18 mouse cellular contexts compared by ENCODE assay signal in genomic region chr8:111030045-111030444, GRCm38 (mm10). TPM values are rescaled to one million over a fixed set of nuclear protein-coding genes. Genes with fewer than 3 reads are reported as not detected.
A peak's percentile ranks its signal among the peaks of the same experiment; 100 is the strongest.
DNase-seq lines count a peak whose midpoint lies in the region; ATAC-seq and TF ChIP-seq lines count a peak whose summit lies in the region.
"Had no signal": no experiment of that assay in that cellular context is flagged by ENCODE, and none has a peak within 500 bp of the region (broad histone marks: within the 10 kb centered on the region; RNA-seq: fewer than 3 reads in every experiment).

No protein-coding gene starts in this region.

- H3K4me2 ChIP-seq in liver, embryonic 15.5 days = peak overlapping the region; percentile 59
- H3K4me2 ChIP-seq: hindbrain, embryonic 12.5 days; lung, embryonic 15.5 days had no signal

- 69% methylated on average over 6 of the region's 6 CpGs for WGBS in liver, embryonic 15.5 days (ENCODE audit: insufficient replicate concordance)

- 0 out of 2 replicates have a peak, but pooled peaks cover 3% of the 10 kb centered on the region for H3K36me3 ChIP-seq in liver, embryonic 15.5 days (replicated peaks)
- H3K36me3 ChIP-seq: hindbrain, embryonic 12.5 days; lung, embryonic 15.5 days had no signal

- peaks cover 40% of the 10 kb centered on the region for H3K4me1 ChIP-seq in liver, embryonic 15.5 days (replicated peaks)

- intact Hi-C loops in left cerebral cortex, adult 2 months (cut with DNase I) = no loop called here

- no peak overlapping the region for H3K9ac ChIP-seq in liver, embryonic 15.5 days
- H3K9ac ChIP-seq: hindbrain, embryonic 12.5 days; lung, embryonic 15.5 days had no signal

- ATAC-seq in liver, embryonic 15.5 days (ENCODE audit: insufficient read depth) = no peak
- ATAC-seq: forebrain, embryonic 16.5 days had no signal

- DNase-seq in thymus, postnatal 0 days (ENCODE audit: low spot score) = peak; percentile 15
- DNase-seq in thymus, postnatal 10 days (ENCODE audit: low spot score in 2 of 2) = no peak
- DNase-seq in T-cell, adult 2 months (ENCODE audit: low spot score) = peak; percentile 43
- no peak for DNase-seq in right cerebral cortex, adult 2 months (ENCODE audit: low spot score in 2 of 2)
- no peak for DNase-seq in adrenal gland, postnatal 4 days (ENCODE audit: low spot score in 2 of 2)
- no peak for DNase-seq in gastrocnemius, postnatal 25 days
- no peak for DNase-seq in left cerebral cortex, adult 2 months (ENCODE audit: extremely low spot score in 1 of 2, low spot score in 2 of 2)
- DNase-seq: adrenal gland, postnatal 14 days; cerebellum, postnatal 10 days; gastrocnemius, adult 2 months; heart, adult 2 months; kidney, adult 18-20 months; kidney, postnatal 4 days; thymus, adult 18-20 months had no signal

- no peak for TF ChIP-seq CTCF in left cerebral cortex, adult 2 months (IDR thresholded peaks at IDR 0.05)

- no peaks in the 10 kb centered on the region for H3K9me3 ChIP-seq in liver, embryonic 15.5 days (replicated peaks)
- H3K9me3 ChIP-seq: hindbrain, embryonic 12.5 days; lung, embryonic 15.5 days had no signal

- peak overlapping the region; percentile 31 for H3K4me3 ChIP-seq in liver, embryonic 15.5 days (replicated peaks)
- no peak overlapping the region for H3K4me3 ChIP-seq in left cerebral cortex, adult 2 months
- H3K4me3 ChIP-seq: gastrocnemius, adult 2 months; heart, adult 2 months; hindbrain, embryonic 12.5 days; lung, embryonic 15.5 days had no signal

- no peak overlapping the region for H3K27ac ChIP-seq in liver, embryonic 15.5 days (replicated peaks)
- H3K27ac ChIP-seq in left cerebral cortex, adult 2 months = no peak overlapping the region
- H3K27ac ChIP-seq: gastrocnemius, adult 2 months; heart, adult 2 months; hindbrain, embryonic 12.5 days; lung, embryonic 15.5 days had no signal

- 0 out of 2 replicates have a peak, but pooled peaks cover 7% of the 10 kb centered on the region for H3K27me3 ChIP-seq in liver, embryonic 15.5 days

RNA-seq across cellular contexts. Expression of gene Ddx19b, which starts 1.5 kb away (rescaled TPM):
- polyA plus RNA-seq in thymus, postnatal 0 days (2015; fragmentation: Nextera tagmentation; extraction: Ambion mirVana) = 10.2 and 10.6 TPM in 2 replicates
- 2.4 and 3.0 TPM in 2 replicates for polyA plus RNA-seq in liver, embryonic 15.5 days (2015; fragmentation: Nextera tagmentation; extraction: Ambion mirVana)
- total RNA-seq in adrenal gland, postnatal 4 days (2021) = 10 to 100 TPM; 16.6 to 17.6 TPM
- 10 to 100 TPM; 11.4 to 11.5 TPM for total RNA-seq in gastrocnemius, postnatal 25 days (2021)
- 10 to 100 TPM; 21.3 to 22.5 TPM for total RNA-seq in left cerebral cortex, adult 2 months (2021)

RNA-seq across cellular contexts. Expression of gene Aars, which starts 2.9 kb away (rescaled TPM):
- 33.1 and 33.2 TPM in 2 replicates for polyA plus RNA-seq in thymus, postnatal 0 days (2015; fragmentation: Nextera tagmentation; extraction: Ambion mirVana)
- polyA plus RNA-seq in liver, embryonic 15.5 days (2015; fragmentation: Nextera tagmentation; extraction: Ambion mirVana) = 54.0 and 55.0 TPM in 2 replicates
- total RNA-seq in adrenal gland, postnatal 4 days (2021) = 100 to 1,000 TPM in 1 of 2 experiments, 10 to 100 TPM in 1; 87.5 to 104 TPM
- 10 to 100 TPM; 38.8 to 47.1 TPM for total RNA-seq in gastrocnemius, postnatal 25 days (2021)
- total RNA-seq in left cerebral cortex, adult 2 months (2021) = 100 to 1,000 TPM in 1 of 2 experiments, 10 to 100 TPM in 1; 90.2 to 103 TPM

RNA-seq across cellular contexts. Expression of gene Exosc6, which starts 26.1 kb away (rescaled TPM):
- 32.3 and 36.7 TPM in 2 replicates for polyA plus RNA-seq in thymus, postnatal 0 days (2015; fragmentation: Nextera tagmentation; extraction: Ambion mirVana)
- 3.5 and 6.0 TPM in 2 replicates for polyA plus RNA-seq in liver, embryonic 15.5 days (2015; fragmentation: Nextera tagmentation; extraction: Ambion mirVana)
- not detected for total RNA-seq in adrenal gland, postnatal 4 days (2021)
- total RNA-seq in gastrocnemius, postnatal 25 days (2021) = not detected
- total RNA-seq in left cerebral cortex, adult 2 months (2021) = not detected
- total RNA-seq: adrenal gland, postnatal 14 days; gastrocnemius, adult 2 months; heart, adult 2 months had no signal
- polyA plus RNA-seq: forebrain, embryonic 16.5 days; heart, adult 2 months had no signal

RNA-seq across cellular contexts. Expression of gene Ddx19a, which starts 32.4 kb away (rescaled TPM):
- 15.9 and 16.9 TPM in 2 replicates for polyA plus RNA-seq in thymus, postnatal 0 days (2015; fragmentation: Nextera tagmentation; extraction: Ambion mirVana)
- 9.3 and 9.9 TPM in 2 replicates for polyA plus RNA-seq in liver, embryonic 15.5 days (2015; fragmentation: Nextera tagmentation; extraction: Ambion mirVana)
- 10 to 100 TPM; 55.4 to 62.8 TPM for total RNA-seq in adrenal gland, postnatal 4 days (2021)
- 10 to 100 TPM; 24.2 to 27.0 TPM for total RNA-seq in gastrocnemius, postnatal 25 days (2021)
- 10 to 100 TPM; 26.8 to 26.9 TPM for total RNA-seq in left cerebral cortex, adult 2 months (2021)

Comparison
In these comparisons a context has a peak if more than half of its experiments do, and no peak if none do; other contexts are left out.
1. DNase-seq: peak in thymus, postnatal 0 days (single experiment) and T-cell, adult 2 months (single experiment); none in thymus, postnatal 10 days (0 of 2), right cerebral cortex, adult 2 months (0 of 2), adrenal gland, postnatal 4 days (0 of 2), gastrocnemius, postnatal 25 days (single experiment) and left cerebral cortex, adult 2 months (0 of 2).